Mouse (Mus musculus) heart, postnatal 0 days (tissue): Measurements from ENCODE around the gene Olfr782. TPM values are rescaled to one million over a fixed set of nuclear protein-coding genes. Genes with fewer than 3 reads are reported as not detected.
"Not testable (repeated sequence)": the region's sequence is repeated elsewhere in the genome, so short reads cannot be mapped to it uniquely, and the experiment has no call there.

Experiments
- ATAC-seq: fragments of 200-750 bp; cut with Nextera tagmentation; 2 replicates; pipeline ENCODE4 v1.8.0; 2017; ENCODE audit warnings: low read depth, moderate number of reproducible peaks, moderate library complexity; ENCODE audit not compliant: insufficient read depth
- DNase-seq: peaks from one replicate; pipeline ENCODE4 v3.0.0-alpha.2; 2016; ENCODE audit warnings: low spot score
- H3K27ac ChIP-seq: fragments of 300-500 bp; sonication (generic); 2 replicates; pipeline ENCODE4 v1.5.1; 2014; ENCODE audit warnings: low read depth, mild to moderate bottlenecking
- H3K27me3 ChIP-seq: fragments of 300-500 bp; sonication (generic); 2 replicates; pipeline ENCODE4 v1.6.1; 2014; ENCODE audit warnings: low read length, mixed read lengths; ENCODE audit not compliant: control insufficient read depth, insufficient read depth
- H3K36me3 ChIP-seq: fragments of 300-500 bp; sonication (generic); replicated peaks from 2 replicates; pipeline ENCODE4 v1.6.1; 2014; ENCODE audit warnings: low read length, mixed read lengths; ENCODE audit not compliant: control insufficient read depth, insufficient read depth
- H3K4me1 ChIP-seq: fragments of 300-500 bp; sonication (generic); 2 replicates; pipeline ENCODE4 v1.6.1; 2014; ENCODE audit warnings: antibody characterized with exemption; ENCODE audit not compliant: control insufficient read depth, insufficient read depth
- H3K4me2 ChIP-seq: fragments of 300-500 bp; sonication (generic); 2 replicates; pipeline ENCODE4 v1.6.1; 2014; ENCODE audit warnings: low read depth, mild to moderate bottlenecking, low read length, moderate library complexity
- H3K4me3 ChIP-seq: fragments of 300-500 bp; sonication (generic); 2 replicates; pipeline ENCODE4 v1.5.1; 2014; ENCODE audit warnings: low read depth, low read length
- H3K9ac ChIP-seq: fragments of 300-500 bp; sonication (generic); replicated peaks from 2 replicates; pipeline ENCODE4 v1.6.1; 2014; ENCODE audit warnings: low read depth, low read length, mixed read lengths
- H3K9me3 ChIP-seq: fragments of 300-500 bp; sonication (generic); replicated peaks from 2 replicates; pipeline ENCODE4 v1.6.1; 2016; ENCODE audit warnings: low read length; ENCODE audit not compliant: control insufficient read depth
- CTCF ChIP-seq: IDR thresholded peaks from 2 replicates; pipeline ENCODE4 v1.5.1; 2016; ENCODE audit warnings: antibody characterized with exemption, control low read depth, low read depth
- EP300 ChIP-seq: IDR thresholded peaks from 2 replicates; pipeline ENCODE4 v1.6.1; 2016; ENCODE audit warnings: antibody characterized with exemption, low read depth
- WGBS: fragments of 180-500 bp; shearing (Covaris S2); extraction: QIAGEN DNeasy Blood & Tissue Kit; methylation state at CpG from one replicate; pipeline ENCODE4 v1.1.7; 2014; 5-methylcytosine and 5-hydroxymethylcytosine counted together
- polyA plus RNA-seq: library from polyadenylated mRNA; unstranded; fragments of >200 nt; fragmentation: Nextera tagmentation; extraction: Ambion mirVana; gene quantifications from 2 replicates; pipeline ENCODE4 v1.2.1, GENCODE M21; 2015
- total RNA-seq: library from RNA; depleted of rRNA; stranded (reverse); fragments of >200 nt; gene quantifications from 2 replicates; pipeline ENCODE4 v1.2.3, GENCODE M21; 2014; ENCODE audit warnings: low replicate concordance; rRNA removed

The Olfr782 gene
- total RNA-seq, result not detected in 2 replicates
- polyA plus RNA-seq, result not detected in 2 replicates

DNA sequence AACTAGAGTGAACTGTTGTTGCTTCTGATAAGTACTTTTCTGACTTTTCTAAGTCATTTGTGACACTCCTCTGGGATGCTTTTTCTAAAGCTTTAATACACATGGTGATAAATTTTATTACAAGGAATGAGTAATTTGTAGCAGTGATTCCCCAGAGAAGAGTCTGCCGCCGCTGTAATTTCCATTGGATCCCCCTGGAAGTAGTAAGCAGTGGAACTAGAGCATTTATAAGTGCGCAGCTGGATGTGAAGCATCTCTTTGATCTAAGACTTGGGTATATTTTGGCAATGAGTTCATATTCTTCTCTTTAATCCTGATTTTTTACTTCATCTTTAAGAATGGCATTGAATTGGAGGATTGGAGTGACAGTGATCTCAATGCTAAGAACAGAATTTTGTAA, at the start of gene Olfr782:
TSS of gene Olfr782 (plus strand) at position 301 of the 400 bp plus-strand sequence.
- TF ChIP-seq CTCF (no peak), EP300 (no peak)
- ATAC-seq (no peak), DNase-seq (no peak)
- H3K4me3 ChIP-seq, result no peak within 1 kb of the TSS
- H3K4me1 ChIP-seq, result no peaks in the 10 kb centered on the region
- H3K27ac ChIP-seq, result no peak within 1 kb of the TSS
- no peak within 1 kb of the TSS for H3K9ac ChIP-seq
- 90% methylated on average over 3 of the region's 3 CpGs for WGBS
- no peaks in the 10 kb centered on the region for H3K36me3 ChIP-seq
- H3K9me3 ChIP-seq, result no peaks in the 10 kb centered on the region
- no peak within 1 kb of the TSS for H3K4me2 ChIP-seq
- H3K27me3 ChIP-seq, result no peaks in the 10 kb centered on the region

DNA sequence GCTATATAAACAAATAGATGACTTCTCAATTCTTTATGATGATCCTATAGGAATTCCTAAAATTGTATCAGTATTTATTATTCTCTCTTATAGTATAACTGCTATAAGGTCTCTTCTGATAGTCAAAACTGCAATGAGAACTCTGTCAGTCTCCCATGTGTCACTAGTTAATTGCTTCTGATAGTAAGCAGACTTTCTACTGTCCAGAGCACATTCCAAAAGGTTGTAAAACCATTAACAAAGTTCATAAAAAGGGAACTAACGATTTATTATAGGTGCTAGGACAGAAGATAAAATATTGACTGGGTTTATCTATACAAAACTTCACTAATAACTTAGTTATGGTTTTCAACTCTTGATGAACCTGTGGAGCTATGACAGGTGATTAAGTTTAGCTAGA, 35.7 kb upstream of the Olfr782 start:
- WGBS, result 37% methylated on average over 1 of the region's 1 CpGs
- H3K27ac ChIP-seq, DNase-seq, H3K4me3 ChIP-seq, H3K9ac ChIP-seq, H3K4me2 ChIP-seq, H3K36me3 ChIP-seq, ATAC-seq, H3K9me3 ChIP-seq, H3K27me3 ChIP-seq, H3K4me1 ChIP-seq: not testable (repeated sequence)

DNA sequence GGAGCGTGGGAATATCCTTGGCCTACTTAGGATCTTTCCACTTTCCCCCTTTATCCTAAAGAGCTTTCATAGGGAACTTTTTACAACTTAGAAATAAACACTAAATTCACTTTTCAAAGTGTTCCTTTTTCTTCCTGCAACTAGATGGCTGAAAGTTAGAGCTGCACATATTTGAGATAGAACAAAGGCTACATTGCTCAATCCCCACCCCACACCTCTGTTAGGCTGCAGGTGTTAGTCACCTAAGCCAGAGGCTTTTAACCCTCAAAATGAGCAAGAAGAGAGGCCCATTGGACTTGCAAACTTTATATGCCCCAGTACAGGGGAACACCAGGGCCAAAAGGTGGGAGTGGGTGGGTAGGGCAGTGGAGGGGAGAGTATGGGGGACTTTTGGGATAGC, 35.1 kb upstream of the Olfr782 start:
- H3K4me3 ChIP-seq, H3K36me3 ChIP-seq, H3K9me3 ChIP-seq, ATAC-seq, DNase-seq, H3K4me1 ChIP-seq, H3K27me3 ChIP-seq, H3K27ac ChIP-seq, H3K9ac ChIP-seq, H3K4me2 ChIP-seq: not testable (repeated sequence)
- no CpG with 5 or more reads among the region's 1 CpGs for WGBS

DNA sequence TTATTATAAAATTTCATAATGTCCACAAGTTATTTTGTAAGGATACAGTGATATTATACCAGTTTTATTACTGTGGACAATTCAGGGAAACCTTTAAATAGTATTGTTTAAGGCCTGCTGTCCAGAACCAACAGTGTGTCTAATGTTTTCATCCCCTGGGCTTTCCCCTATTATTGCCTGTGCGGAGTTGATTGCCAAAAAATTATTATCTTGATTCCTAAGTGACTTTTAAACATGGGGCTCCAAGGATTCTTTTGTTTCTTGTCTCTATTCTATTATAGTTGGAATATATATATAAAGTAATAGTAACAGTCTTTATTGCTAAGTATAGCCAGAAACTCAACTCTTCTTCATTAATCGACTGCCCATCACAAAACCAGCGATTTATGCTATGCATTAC, 30.8 kb upstream of the Olfr782 start, which contains the start of gene Olfr780:
TSS of gene Olfr780 (plus strand) at position 301 of the 400 bp plus-strand sequence.
- H3K36me3 ChIP-seq, result no peaks in the 10 kb centered on the region
- no peak within 1 kb of the TSS for H3K9ac ChIP-seq
- 61% methylated on average over 3 of the region's 3 CpGs for WGBS
- ATAC-seq (no peak), DNase-seq (no peak)
- H3K27me3 ChIP-seq, result no peaks in the 10 kb centered on the region
- H3K4me3 ChIP-seq, result no peak within 1 kb of the TSS
- no peaks in the 10 kb centered on the region for H3K4me1 ChIP-seq
- no peaks in the 10 kb centered on the region for H3K9me3 ChIP-seq
- TF ChIP-seq CTCF (no peak), EP300 (no peak)
- H3K27ac ChIP-seq, result no peak within 1 kb of the TSS
- H3K4me2 ChIP-seq, result no peak within 1 kb of the TSS

DNA sequence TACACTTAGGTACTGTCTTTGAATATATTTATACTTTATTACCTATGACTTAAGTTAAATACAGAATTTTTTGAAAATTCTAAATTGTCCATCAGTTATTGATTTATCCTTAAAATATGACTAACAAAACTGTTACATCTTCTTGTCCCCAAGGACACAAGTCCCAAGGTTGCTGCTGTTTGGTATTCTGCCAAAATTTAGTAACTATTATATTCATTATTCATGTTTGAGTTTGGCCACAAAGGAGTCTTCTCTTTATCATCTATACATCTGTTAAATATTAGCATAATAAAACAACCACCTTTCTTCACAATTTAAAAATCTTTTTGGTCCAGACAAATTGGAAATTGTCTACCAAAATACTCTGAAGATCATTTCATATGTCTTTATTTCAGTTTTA, 20.1 kb upstream of the Olfr782 start, which contains the start of gene Olfr781:
TSS of gene Olfr781 (plus strand) at position 301 of the 400 bp plus-strand sequence.
- DNase-seq (no peak), ATAC-seq (no peak)
- Histone ChIP-seq H3K4me2 (no peak within 1 kb of the TSS), H3K4me3 (no peak within 1 kb of the TSS), H3K27me3 (no peaks in the 10 kb centered on the region), H3K36me3 (no peaks in the 10 kb centered on the region), H3K27ac (no peak within 1 kb of the TSS), H3K9me3 (no peaks in the 10 kb centered on the region), H3K9ac (no peak within 1 kb of the TSS), H3K4me1 (no peaks in the 10 kb centered on the region)
- TF ChIP-seq CTCF, result no peak
- no peak for TF ChIP-seq EP300

DNA sequence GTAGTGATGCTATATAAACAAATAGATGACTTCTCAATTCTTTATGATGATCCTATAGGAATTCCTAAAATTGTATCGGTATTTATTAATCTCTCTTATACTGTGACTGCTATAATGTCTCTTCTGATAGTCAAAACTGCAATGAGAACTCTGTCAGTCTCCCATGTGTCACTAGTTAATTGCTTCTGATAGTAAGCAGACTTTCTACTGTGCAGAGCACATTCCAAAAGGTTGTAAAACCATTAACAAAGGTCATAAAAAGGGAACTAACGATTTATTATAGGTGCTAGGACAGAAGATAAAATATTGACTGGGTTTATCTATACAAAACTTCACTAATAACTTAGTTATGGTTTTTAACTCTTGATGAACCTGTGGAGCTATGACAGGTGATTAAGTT, 3.8 kb downstream of the Olfr782 start:
- not testable (repeated sequence) for ATAC-seq, H3K9me3 ChIP-seq, H3K27me3 ChIP-seq, H3K4me1 ChIP-seq, DNase-seq, H3K36me3 ChIP-seq, H3K27ac ChIP-seq, H3K9ac ChIP-seq, H3K4me3 ChIP-seq, H3K4me2 ChIP-seq
- WGBS, result 48% methylated on average over 2 of the region's 2 CpGs

DNA sequence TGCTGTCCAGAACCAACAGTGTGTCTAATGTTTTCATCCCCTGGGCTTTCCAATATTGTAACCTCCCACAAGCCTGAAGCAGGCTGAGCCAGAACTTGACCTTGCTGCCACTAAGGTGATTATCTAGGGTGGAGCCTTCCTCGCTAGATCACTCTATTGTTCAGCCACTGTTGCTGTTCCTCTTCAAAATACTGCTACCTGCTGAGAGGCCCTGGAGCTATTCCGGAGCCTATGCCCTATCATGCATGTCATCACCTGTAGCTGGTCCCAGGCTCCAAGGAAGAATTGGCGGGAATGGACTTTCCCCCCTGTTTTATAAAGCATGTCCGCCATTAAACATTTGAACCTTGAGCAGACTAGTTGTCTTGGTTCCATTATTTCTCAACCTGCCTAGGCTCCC, 7.8 kb downstream of the Olfr782 start:
- WGBS, result 72% methylated on average over 4 of the region's 4 CpGs
- ATAC-seq, H3K36me3 ChIP-seq, H3K4me3 ChIP-seq, H3K4me2 ChIP-seq, DNase-seq, H3K4me1 ChIP-seq, H3K27me3 ChIP-seq, H3K9ac ChIP-seq, H3K27ac ChIP-seq, H3K9me3 ChIP-seq: not testable (repeated sequence)
